Mouse (Mus musculus) brain, embryonic 18.5 days (tissue): ENCODE results near the gene Gtf3a.

Experiments used
- DNase-seq: peaks from one replicate; pipeline ENCODE4 v3.0.0-alpha.2; 2012; ENCODE audit warnings: low read depth, low spot score

The Gtf3a gene

DNA sequence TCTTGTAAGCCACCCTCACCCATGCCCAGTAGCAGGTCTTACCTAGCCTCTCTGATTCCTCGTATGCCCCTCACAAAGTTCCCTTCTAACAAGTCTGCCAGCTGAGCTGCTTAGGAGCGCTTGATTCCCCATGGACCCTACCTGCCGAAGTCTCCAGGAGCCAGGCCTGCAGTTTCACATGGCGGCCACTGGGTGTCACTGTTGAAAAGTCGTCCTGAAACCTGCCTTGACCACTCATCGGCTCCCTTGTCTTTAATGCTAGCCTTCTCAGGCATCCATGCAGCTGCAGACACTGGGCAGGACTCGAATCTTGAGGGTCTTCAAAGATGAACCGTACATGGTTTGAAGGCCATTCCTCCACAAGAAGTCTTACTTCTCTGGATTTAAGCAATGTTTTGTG, 34.8 kb downstream of the Gtf3a start:
- no peak for DNase-seq

- no peak for DNase-seq
These were observed 37.4 kb downstream of the Gtf3a start for GRCm38 (mm10) chr5:146985725-146986433.

DNA sequence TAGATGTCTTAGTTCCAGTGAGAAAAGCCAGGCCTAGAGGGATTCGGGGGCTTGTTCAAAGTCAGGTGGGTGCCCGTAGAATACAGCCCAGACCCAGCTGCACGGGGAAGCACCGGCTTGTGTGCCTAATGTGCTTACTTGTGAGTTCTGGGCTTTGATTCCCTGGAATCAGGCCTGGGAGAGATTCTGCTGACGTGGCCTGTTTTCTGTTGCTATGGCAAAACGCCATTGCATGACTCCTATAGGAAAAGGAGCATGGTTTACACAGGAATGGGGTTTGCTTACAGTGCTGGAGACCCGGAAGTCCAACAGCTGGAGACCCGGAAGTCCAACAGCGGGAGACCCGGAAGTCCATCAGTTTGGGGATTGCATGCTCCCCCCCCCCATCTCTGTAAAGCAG, 39.1 kb downstream of the Gtf3a start:
- DNase-seq, result no peak

DNA sequence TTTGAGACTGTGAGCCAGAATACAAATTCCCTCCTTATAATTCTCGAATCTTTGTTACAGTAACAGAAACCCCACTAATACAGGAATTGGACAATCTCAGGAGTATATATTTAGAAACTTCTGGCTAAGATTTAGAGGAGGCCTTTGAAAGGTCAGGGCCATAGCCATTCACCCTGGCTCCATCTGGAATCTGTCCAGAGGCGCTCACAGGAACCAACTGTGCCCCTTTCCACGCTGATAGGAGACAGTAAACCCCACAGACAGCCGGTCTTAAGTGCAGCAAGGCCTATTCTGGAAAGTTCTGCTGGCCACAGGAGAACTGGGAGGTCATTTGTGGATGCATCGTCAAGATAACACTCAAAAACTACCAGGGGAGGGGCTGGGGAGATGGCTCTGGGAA, 40.6 kb downstream of the Gtf3a start:
- no peak for DNase-seq

GRCm38 (mm10) chr5:146993509-146993908, 45.1 kb downstream of the Gtf3a start:
- no peak for DNase-seq

DNA sequence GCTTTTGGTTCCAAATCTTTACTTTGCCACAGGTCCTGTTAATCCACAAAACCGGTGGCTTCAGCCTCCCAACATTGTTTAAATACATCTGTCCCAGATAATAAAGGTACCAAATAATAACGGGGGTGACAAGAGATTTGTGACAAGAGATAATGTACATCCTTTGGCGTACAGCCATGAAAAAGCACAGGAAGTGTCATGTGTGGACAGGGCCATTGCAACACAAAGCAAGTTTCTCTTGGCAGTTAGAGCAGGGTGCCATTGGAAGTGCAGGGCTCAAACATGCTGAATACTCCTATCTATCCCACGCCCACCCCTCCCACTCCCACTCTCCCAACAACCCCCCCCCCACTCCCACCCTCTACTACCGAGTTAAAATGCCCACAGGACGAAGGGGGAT, 46.5 kb downstream of the Gtf3a start:
- no peak for DNase-seq

DNA sequence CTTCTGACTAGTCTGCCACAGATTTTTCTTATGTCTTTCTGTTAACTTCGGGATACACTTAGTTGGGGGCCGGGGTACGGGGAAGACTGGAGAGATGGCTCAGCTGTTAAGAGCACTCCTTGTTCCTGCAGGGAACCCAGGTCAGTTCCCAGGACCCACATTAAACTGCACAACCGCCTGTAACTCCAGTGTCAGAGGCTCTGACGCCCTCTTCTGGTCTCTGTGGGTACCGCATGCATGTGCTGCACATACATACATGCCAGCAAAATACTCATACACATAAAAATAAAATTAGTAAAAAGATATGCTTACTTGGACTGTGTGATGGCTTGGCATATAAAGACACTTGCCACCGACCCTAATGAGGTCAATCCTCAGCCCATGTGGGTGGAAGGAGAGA, 48.4 kb downstream of the Gtf3a start:
- DNase-seq, result no peak

DNA sequence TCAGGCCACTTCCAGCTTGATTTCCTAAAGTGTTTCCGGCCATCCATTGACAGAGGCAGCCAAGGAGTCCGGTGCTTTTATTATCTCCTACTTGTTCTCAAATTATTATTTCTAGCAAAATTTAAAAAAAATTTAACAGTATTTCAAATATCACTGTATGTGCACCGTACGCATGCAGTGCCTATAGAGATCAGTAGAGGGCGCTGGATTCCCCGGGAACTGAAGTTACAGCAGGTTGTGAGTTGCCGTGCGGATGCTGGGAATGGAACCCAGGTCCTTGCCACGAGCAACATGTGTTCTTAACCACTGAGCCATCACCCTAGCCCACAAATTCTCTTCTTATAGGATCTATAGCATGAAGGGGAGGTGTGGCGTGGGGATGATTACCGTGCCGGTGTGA, 50.3 kb downstream of the Gtf3a start:
- DNase-seq, result no peak

GRCm38 (mm10) chr5:147001312-147001711, 52.9 kb downstream of the Gtf3a start:
- DNase-seq, result no peak

DNA sequence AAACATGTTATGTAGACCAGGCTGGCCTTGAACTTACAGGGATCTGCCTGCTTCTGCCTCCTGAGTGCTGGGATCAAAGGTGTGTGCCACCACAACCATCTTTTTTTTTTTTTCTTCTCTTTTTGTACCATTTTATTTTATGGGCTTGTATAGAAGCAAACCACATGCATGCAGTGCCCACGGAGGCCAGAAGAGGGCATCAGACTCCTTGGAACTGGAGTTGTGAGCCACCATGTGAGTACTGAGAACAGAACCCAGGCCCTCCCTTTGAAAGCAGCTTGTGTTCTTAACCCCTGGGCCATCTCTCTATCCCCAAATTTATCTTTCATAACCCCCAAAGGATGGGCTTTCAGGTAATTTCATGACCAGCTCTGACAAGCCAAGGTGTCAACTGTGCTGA, 54.8 kb downstream of the Gtf3a start:
- DNase-seq, result no peak
